Mouse (Mus musculus): ENCODE results near the gene Utp4. TPM values are rescaled to one million over a fixed set of nuclear protein-coding genes. Genes with fewer than 3 reads are reported as not detected.

The Utp4 gene
- total and polyA plus RNA-seq, 2 experiments from 2014 or later = 29.1 to 30.6 TPM

- WGBS = 81% methylated on average over 5 of the region's 5 CpGs
- no peaks in the 10 kb centered on the region for H3K27me3 ChIP-seq (ENCODE audit: control insufficient read depth, insufficient read depth, low read length)
- H3K27ac ChIP-seq (ENCODE audit: low read depth) = peak overlapping the region; percentile 73
- H3K4me2 ChIP-seq (ENCODE audit: low read depth, low read length) = no peak overlapping the region
- no peak for DNase-seq (ENCODE audit: low spot score)
- TF ChIP-seq CTCF (IDR thresholded peaks at IDR 0.05; ENCODE audit: low read depth) = no peak
- no peak for TF ChIP-seq EP300 (IDR thresholded peaks at IDR 0.05; ENCODE audit: low read depth)
- peaks cover 8% of the 10 kb centered on the region; the same call in 1 of the 2 replicates for H3K4me1 ChIP-seq (ENCODE audit: control insufficient read depth, insufficient read depth)
- no peaks in the 10 kb centered on the region for H3K36me3 ChIP-seq (replicated peaks; ENCODE audit: control insufficient read depth, insufficient read depth, low read length)
- H3K9me3 ChIP-seq (replicated peaks; ENCODE audit: control insufficient read depth, low read length) = no peaks in the 10 kb centered on the region
- ATAC-seq (ENCODE audit: insufficient read depth, low read depth) = no peak
- no peak overlapping the region for H3K9ac ChIP-seq (replicated peaks; ENCODE audit: low read depth, low read length)
- H3K4me3 ChIP-seq (ENCODE audit: low read depth, low read length) = no peak overlapping the region
Measured at GRCm38 (mm10) chr8:106929921-106930320, 36.5 kb downstream of the Utp4 start.

GRCm38 (mm10) chr8:106932376-106933065 is 39.1 kb downstream of the Utp4 start:
- Histone ChIP-seq H3K36me3 (replicated peaks; ENCODE audit: control insufficient read depth, insufficient read depth, low read length) (no peaks in the 10 kb centered on the region), H3K27me3 (ENCODE audit: control insufficient read depth, insufficient read depth, low read length) (no peaks in the 10 kb centered on the region), H3K9me3 (replicated peaks; ENCODE audit: control insufficient read depth, low read length) (no peaks in the 10 kb centered on the region), H3K27ac (ENCODE audit: low read depth) (peak overlapping the region; percentile 5; the same call in 1 of the 2 replicates), H3K9ac (replicated peaks; ENCODE audit: low read depth, low read length) (peak overlapping the region; percentile 42), H3K4me1 (ENCODE audit: control insufficient read depth, insufficient read depth) (peaks cover 13% of the 10 kb centered on the region), H3K4me2 (ENCODE audit: low read depth, low read length) (peak overlapping the region; percentile 58), H3K4me3 (ENCODE audit: low read depth, low read length) (peak overlapping the region; percentile 31)
- ATAC-seq (ENCODE audit: insufficient read depth, low read depth) (no peak), DNase-seq (ENCODE audit: low spot score) (peak; percentile 30)
- 11% methylated on average over 22 of the region's 22 CpGs for WGBS
- TF ChIP-seq EP300 (IDR thresholded peaks at IDR 0.05; ENCODE audit: low read depth) (no peak), CTCF (IDR thresholded peaks at IDR 0.05; ENCODE audit: low read depth) (no peak)

GRCm38 (mm10) chr8:106933506-106934143 is 40.2 kb downstream of the Utp4 start:
- ATAC-seq (ENCODE audit: insufficient read depth, low read depth) (no peak), DNase-seq (ENCODE audit: low spot score) (no peak)
- TF ChIP-seq EP300 (IDR thresholded peaks at IDR 0.05; ENCODE audit: low read depth) (no peak), CTCF (IDR thresholded peaks at IDR 0.05; ENCODE audit: low read depth) (no peak)
- H3K27ac ChIP-seq (ENCODE audit: low read depth) = no peak overlapping the region
- no peak overlapping the region for H3K4me3 ChIP-seq (ENCODE audit: low read depth, low read length)
- H3K27me3 ChIP-seq (ENCODE audit: control insufficient read depth, insufficient read depth, low read length) = no peaks in the 10 kb centered on the region
- H3K9ac ChIP-seq (replicated peaks; ENCODE audit: low read depth, low read length) = no peak overlapping the region
- H3K4me1 ChIP-seq (ENCODE audit: control insufficient read depth, insufficient read depth) = peaks cover 20% of the 10 kb centered on the region
- 90% methylated on average over 4 of the region's 4 CpGs for WGBS
- H3K4me2 ChIP-seq (ENCODE audit: low read depth, low read length) = no peak overlapping the region
- H3K36me3 ChIP-seq (replicated peaks; ENCODE audit: control insufficient read depth, insufficient read depth, low read length) = no peaks in the 10 kb centered on the region
- H3K9me3 ChIP-seq (replicated peaks; ENCODE audit: control insufficient read depth, low read length) = no peaks in the 10 kb centered on the region

- Histone ChIP-seq H3K27ac (ENCODE audit: low read depth) (no peak overlapping the region), H3K4me1 (ENCODE audit: control insufficient read depth, insufficient read depth) (peaks cover 23% of the 10 kb centered on the region), H3K9me3 (replicated peaks; ENCODE audit: control insufficient read depth, low read length) (no peaks in the 10 kb centered on the region), H3K4me3 (ENCODE audit: low read depth, low read length) (no peak overlapping the region), H3K4me2 (ENCODE audit: low read depth, low read length) (no peak overlapping the region), H3K27me3 (ENCODE audit: control insufficient read depth, insufficient read depth, low read length) (no peaks in the 10 kb centered on the region), H3K9ac (replicated peaks; ENCODE audit: low read depth, low read length) (no peak overlapping the region), H3K36me3 (replicated peaks; ENCODE audit: control insufficient read depth, insufficient read depth, low read length) (no peaks in the 10 kb centered on the region)
- no peak for TF ChIP-seq EP300 (IDR thresholded peaks at IDR 0.05; ENCODE audit: low read depth)
- TF ChIP-seq CTCF (IDR thresholded peaks at IDR 0.05; ENCODE audit: low read depth) = no peak
- DNase-seq (ENCODE audit: low spot score) (no peak), ATAC-seq (ENCODE audit: insufficient read depth, low read depth) (no peak)
- WGBS = 83% methylated on average over 15 of the region's 16 CpGs
Measured at GRCm38 (mm10) chr8:106934226-106934977, 41.0 kb downstream of the Utp4 start.

- Histone ChIP-seq H3K4me2 (ENCODE audit: low read depth, low read length) (peak within 1 kb of the TSS; percentile 97), H3K4me3 (ENCODE audit: low read depth, low read length) (peak within 1 kb of the TSS; percentile 99), H3K9ac (replicated peaks; ENCODE audit: low read depth, low read length) (peak within 1 kb of the TSS; percentile 97), H3K4me1 (ENCODE audit: control insufficient read depth, insufficient read depth) (peaks cover 26% of the 10 kb centered on the region), H3K9me3 (replicated peaks; ENCODE audit: control insufficient read depth, low read length) (no peaks in the 10 kb centered on the region), H3K27me3 (ENCODE audit: control insufficient read depth, insufficient read depth, low read length) (no peaks in the 10 kb centered on the region), H3K36me3 (replicated peaks; ENCODE audit: control insufficient read depth, insufficient read depth, low read length) (no peaks in the 10 kb centered on the region), H3K27ac (ENCODE audit: low read depth) (peak within 1 kb of the TSS; percentile 94)
- ATAC-seq (ENCODE audit: insufficient read depth, low read depth) (peak; percentile 87), DNase-seq (ENCODE audit: low spot score) (peak; percentile 92)
- TF ChIP-seq EP300 (IDR thresholded peaks at IDR 0.05; ENCODE audit: low read depth) (0 out of 2 replicates have a peak, but pooled peaks have one; percentile 25), CTCF (IDR thresholded peaks at IDR 0.05; ENCODE audit: low read depth) (no peak)
- 1% methylated on average over 39 of the region's 41 CpGs for WGBS
Measured at GRCm38 (mm10) chr8:106935324-106935869, 42.0 kb downstream of the Utp4 start, which contains the start of gene Sntb2. Gene Sntb2 (plus strand): TSS chr8:106935750.
